Mouse (Mus musculus) Patski (cell line): ENCODE measurements around the gene Tspan5. TPM values are rescaled to one million over a fixed set of nuclear protein-coding genes. Genes with fewer than 3 reads are reported as not detected.
A peak's percentile ranks its signal among the peaks of the same experiment; 100 is the strongest.

Experiments used
- ATAC-seq: fragments of 100-300 bp; one replicate; pipeline ENCODE4 v1.8.0; 2021
- CTCF ChIA-PET: fragments of 350-600 bp; sonication (Branson Sonifier 250); formaldehyde crosslinking; loops from one replicate; lab custom pipeline; 2022; ENCODE audit warnings: inconsistent platforms; lab: Charles Lee
- POLR2A ChIA-PET: fragments of 350-600 bp; sonication (Branson Sonifier 250); formaldehyde crosslinking; loops from one replicate; lab custom pipeline; 2022; ENCODE audit warnings: antibody characterized with exemption, inconsistent platforms; lab: Charles Lee
- DNase-seq: peaks from one replicate; pipeline ENCODE4 v3.0.0-alpha.2; 2011; ENCODE audit warnings: low read depth, low spot score
- H3K27me3 ChIP-seq: fragments of 371-371 bp; one replicate; pipeline ENCODE4 v1.5.1; 2021
- CTCF ChIP-seq: fragments of 100-300 bp; IDR thresholded peaks from one replicate; pipeline ENCODE4 v1.5.1; 2021
- in situ Hi-C: fragments of 300-500 bp; cut with MboI; formaldehyde crosslinking; loops from 3 replicates; pipeline ENCODE4 v1.11.1; 2018; ENCODE audit warnings: low pct_unique_long_range_greater_than_20kb, mixed read lengths
- polyA plus RNA-seq: library from polyadenylated mRNA; unstranded; gene quantifications from one replicate; pipeline ENCODE4 v1.2.3, GENCODE M21; 2021

Gene Tspan5
- polyA plus RNA-seq, 1 experiment from 2014 or later: 62.0 TPM

DNA sequence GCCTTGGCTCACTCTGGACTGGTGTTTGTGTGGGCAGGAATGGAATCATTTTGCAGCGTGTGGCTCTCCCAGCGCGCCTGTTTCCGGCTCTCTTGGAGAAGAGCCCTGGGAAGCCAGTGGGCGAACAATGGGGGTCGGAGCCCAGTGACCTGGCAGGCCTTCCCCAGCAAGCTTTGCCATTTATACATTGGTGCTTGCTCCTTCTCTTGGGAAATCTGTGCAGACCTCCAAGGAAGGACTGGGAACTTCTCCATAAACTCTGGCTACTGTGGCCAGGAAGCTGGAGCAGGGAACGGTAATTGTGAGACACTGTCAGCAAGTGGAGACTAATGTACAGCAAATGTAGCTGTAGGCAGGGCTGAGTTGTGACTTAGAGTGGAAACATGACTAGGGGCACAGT lies 163.7 kb downstream of the Tspan5 start:
- no peak for TF ChIP-seq CTCF

DNA sequence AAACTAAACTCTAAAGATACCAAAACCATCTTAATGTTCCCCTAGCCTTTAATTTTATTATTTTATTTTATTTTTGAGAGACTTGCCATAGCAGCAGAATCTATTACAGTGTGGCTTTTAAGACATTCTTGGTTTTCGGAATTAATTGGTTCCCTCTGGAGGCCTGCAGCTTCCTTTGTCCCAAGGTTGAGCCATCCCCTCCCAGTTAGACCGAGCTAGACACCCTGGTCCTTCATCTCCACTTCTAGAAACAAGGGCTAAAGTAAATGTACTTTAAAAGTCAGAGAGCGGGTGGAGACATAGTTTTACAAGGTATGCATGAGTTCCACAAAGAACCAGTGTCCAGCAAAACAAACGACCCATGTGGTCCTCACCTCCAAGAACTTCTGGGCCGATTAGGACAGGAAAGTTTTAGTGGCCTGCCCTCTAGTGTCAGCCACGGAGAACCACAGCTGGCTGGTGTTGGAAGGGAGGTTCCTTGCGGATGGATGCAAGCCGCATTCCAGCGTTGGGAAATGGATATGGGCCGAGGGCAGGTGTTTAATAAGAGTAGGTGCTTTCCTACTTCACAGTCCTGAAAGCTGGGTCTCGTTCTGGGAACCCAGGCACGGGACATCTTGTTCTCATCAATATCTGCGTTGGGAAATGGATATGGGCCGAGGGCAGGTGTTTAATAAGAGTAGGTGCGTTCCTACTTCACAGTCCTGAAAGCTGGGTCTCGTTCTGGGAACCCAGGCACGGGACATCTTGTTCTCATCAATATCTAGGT lies 164.3 kb downstream of the Tspan5 start:
- TF ChIP-seq CTCF: no peak

More for the DNA sequence above, 163.7 kb downstream of the Tspan5 start:
- POLR2A ChIA-PET: interaction anchor here (0.5 to 1.0 kb wide), 2 partner anchors 160 to 259 kb away, joined by 3 to 4 read pairs; no protein-coding TSS in a partner anchor
- DNase-seq: no peak
- no peak for ATAC-seq
- CTCF ChIA-PET: interaction anchor here (0.7 to 3.6 kb wide), 16 partner anchors 10 to 450 kb away, joined by 3 to 16 read pairs (median 3); no protein-coding TSS in a partner anchor
- no peaks in the 10 kb centered on the region for H3K27me3 ChIP-seq
- in situ Hi-C loops: no loop called here

DNA sequence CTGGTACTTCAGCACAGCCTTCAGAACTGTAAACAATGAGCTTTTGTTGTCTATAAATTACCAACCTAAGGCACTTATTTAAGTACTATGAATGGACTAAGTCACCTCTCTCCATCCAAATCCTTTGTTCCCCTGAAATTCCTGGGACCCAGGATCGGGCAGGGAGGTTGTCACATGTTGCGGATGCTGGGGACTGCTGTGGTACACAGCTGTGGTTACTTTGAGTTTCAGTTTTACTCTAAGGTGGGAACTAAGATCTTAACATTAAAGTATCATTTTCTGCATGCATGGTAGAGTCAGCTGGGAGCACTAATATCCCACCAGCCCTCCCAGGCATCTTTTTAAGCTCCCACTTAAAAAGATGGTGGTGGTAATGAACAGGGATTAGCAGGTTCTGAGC lies 167.3 kb downstream of the Tspan5 start:
- no peak for DNase-seq
- TF ChIP-seq CTCF: no peak
- no peak for ATAC-seq
- CTCF ChIA-PET: interaction anchor here (0.7 to 1.8 kb wide), 5 partner anchors 9 to 446 kb away, joined by 3 to 6 read pairs (median 3); no protein-coding TSS in a partner anchor
- POLR2A ChIA-PET: no interaction called here
- in situ Hi-C loops: no loop called here
- H3K27me3 ChIP-seq: no peaks in the 10 kb centered on the region

More for the DNA sequence above, 164.3 kb downstream of the Tspan5 start:
- no peaks in the 10 kb centered on the region for H3K27me3 ChIP-seq
- ChIA-PET CTCF (interaction anchor here (0.7 to 3.6 kb wide), 19 partner anchors 10 to 451 kb away, joined by 3 to 16 read pairs (median 3); no protein-coding TSS in a partner anchor), POLR2A (interaction anchor here (0.5 to 1.0 kb wide), 3 partner anchors 159 to 260 kb away, joined by 3 to 4 read pairs (median 3); no protein-coding TSS in a partner anchor)
- DNase-seq (peak; percentile 43), ATAC-seq (peak; percentile 92)
- in situ Hi-C loops: no loop called here

DNA sequence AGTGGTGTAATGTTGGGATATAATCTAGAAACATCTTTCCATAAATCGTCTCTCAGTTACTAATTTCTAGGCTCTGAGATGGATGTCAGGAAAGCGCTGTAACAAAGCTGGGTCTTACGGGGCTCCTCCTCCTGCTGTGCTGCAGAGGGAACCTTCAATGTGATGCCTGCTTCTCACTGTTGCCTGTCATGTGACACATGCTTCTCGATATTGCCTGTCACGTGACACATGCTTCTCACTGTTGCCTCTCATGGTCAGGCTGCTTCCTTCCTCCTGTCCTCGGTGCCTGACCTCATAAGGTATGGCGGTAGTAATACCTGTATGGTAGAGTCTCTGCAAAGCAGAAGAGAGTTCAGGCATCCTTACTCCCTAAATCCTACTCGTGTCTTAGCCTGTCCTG lies 170.5 kb downstream of the Tspan5 start:
- ATAC-seq (no peak), DNase-seq (no peak)
- TF ChIP-seq CTCF: no peak
- ChIA-PET CTCF (interaction anchor here (1.7 kb wide), 1 partner anchor 11 kb away, joined by 3 read pairs; no protein-coding TSS in a partner anchor), POLR2A (no interaction called here)
- in situ Hi-C loops: no loop called here
- H3K27me3 ChIP-seq: no peaks in the 10 kb centered on the region

DNA sequence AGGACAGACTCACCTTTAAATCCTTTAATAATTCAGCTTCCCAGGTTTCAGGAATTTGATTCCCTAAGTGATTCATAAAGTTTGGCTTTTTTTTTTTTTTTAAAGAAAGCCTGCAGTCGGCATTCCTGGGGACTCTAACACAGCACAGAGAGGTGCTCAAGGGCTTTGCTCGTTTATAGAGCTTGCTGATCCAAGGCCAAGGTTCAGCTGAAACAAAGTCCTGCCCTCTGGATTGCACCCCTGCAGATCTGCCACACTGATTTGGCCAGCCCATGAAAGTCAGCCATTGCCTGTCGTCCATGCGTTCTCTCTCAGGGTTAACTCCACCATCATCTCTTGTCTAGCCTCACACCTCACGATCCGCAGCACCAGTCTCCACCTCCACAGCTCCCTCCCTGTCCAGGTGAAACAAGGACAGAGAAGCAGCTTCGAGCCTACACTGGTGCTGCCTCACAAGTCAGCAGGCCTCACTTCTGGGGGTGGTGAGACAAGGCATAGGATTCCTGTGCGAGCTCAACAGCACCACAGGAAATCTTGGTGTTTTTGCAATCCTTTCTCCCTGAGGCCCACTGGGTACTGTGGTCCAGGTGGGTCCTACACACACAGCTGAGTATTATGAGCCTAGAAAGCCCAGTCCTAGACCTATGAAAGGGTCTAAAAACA lies 172.8 kb downstream of the Tspan5 start:
- TF ChIP-seq CTCF: no peak
- POLR2A ChIA-PET: interaction anchor here (0.6 kb wide), 1 partner anchor 275 kb away, joined by 4 read pairs; no protein-coding TSS in a partner anchor
- in situ Hi-C loops: loop anchor here (5.0 kb wide), 1 partner anchor 278 kb away; no protein-coding TSS in a partner anchor
- CTCF ChIA-PET: interaction anchor here (0.7 to 1.8 kb wide), 6 partner anchors 8 to 273 kb away, joined by 3 to 5 read pairs (median 4); no protein-coding TSS in a partner anchor
- no peak for DNase-seq
- ATAC-seq: no peak
- no peaks in the 10 kb centered on the region for H3K27me3 ChIP-seq

DNA sequence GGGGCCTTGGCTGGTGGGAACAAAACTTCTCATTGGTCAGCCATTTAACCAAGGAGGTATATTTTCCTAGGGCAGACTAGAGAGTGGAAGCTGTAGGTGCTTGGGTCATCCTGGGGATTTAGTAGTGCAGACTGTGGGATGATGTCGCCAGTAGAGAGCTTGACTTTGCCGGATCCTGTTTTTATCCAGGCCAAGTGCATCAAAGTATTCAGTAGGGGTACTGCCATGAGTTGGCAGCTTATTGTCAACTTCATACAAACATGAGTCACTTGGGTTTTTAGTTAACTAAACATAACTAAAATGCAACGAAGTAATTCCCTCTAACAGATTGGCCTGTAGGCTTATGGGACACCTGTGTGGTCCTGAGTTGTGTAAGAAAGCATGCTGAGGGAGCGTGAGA lies 174.6 kb downstream of the Tspan5 start:
- POLR2A ChIA-PET: interaction anchor here (0.6 to 1.1 kb wide), 2 partner anchors 110 to 149 kb away, joined by 3 read pairs; no protein-coding TSS in a partner anchor
- TF ChIP-seq CTCF: no peak
- CTCF ChIA-PET: interaction anchor here (1.2 to 2.2 kb wide), 6 partner anchors 10 to 271 kb away, joined by 3 to 9 read pairs (median 4); no protein-coding TSS in a partner anchor
- H3K27me3 ChIP-seq: no peaks in the 10 kb centered on the region
- peak; percentile 95 for DNase-seq
- ATAC-seq: peak; percentile 80
- in situ Hi-C loops: loop anchor here (5.0 kb wide), 1 partner anchor 276 kb away; no protein-coding TSS in a partner anchor

DNA sequence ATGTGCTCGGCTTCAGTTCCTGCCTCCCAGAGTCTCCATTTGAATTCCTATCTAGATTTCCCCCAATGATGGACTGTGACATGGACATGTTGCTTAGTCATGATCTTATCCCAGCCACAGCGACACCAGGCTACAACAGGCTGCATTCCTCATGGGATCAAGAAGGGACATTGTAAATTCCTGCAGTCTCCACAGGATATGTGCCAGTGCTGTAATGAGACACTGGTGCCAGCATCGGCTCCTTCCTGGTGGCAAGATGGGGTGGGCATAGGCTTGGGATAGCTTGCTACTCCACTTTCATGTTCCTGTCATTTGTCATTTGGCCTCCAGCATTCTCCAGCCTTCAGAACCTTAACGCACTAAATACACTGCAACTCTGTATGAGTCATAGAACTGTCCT lies 175.0 kb downstream of the Tspan5 start:
- ChIA-PET CTCF (interaction anchor here (1.3 to 2.2 kb wide), 4 partner anchors 10 to 158 kb away, joined by 3 to 9 read pairs (median 4); no protein-coding TSS in a partner anchor), POLR2A (interaction anchor here (0.6 kb wide), 1 partner anchor 82 kb away, joined by 3 read pairs; no protein-coding TSS in a partner anchor)
- in situ Hi-C loops: loop anchor here (5.0 kb wide), 1 partner anchor 275 kb away; no protein-coding TSS in a partner anchor
- peak; percentile 28 for TF ChIP-seq CTCF
- ATAC-seq (peak; percentile 88), DNase-seq (peak; percentile 37)
- H3K27me3 ChIP-seq: no peaks in the 10 kb centered on the region

DNA sequence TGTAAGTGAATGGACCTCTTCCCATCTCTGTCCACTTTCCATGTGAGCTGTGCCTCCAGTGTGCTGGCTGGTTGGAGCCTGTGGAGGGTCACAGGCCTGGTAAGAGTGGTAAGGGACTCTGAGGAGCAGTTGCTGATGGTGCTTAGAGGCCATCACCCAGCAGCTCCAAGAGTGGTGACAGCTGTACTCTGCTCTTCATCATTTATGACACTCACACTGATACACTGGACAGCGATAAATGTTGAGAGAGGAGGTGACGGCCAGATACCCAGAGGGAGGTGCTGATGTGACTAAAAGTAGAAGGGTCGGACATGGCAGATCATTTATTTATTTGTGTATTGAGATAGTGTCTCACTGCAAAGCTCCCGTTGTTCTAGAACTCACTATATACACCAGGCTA lies 176.2 kb downstream of the Tspan5 start:
- TF ChIP-seq CTCF: no peak
- ATAC-seq (no peak), DNase-seq (no peak)
- CTCF ChIA-PET: no interaction called here
- no peaks in the 10 kb centered on the region for H3K27me3 ChIP-seq
- in situ Hi-C loops: loop anchor here (5.0 kb wide), 1 partner anchor 274 kb away; no protein-coding TSS in a partner anchor
- POLR2A ChIA-PET: no interaction called here

DNA sequence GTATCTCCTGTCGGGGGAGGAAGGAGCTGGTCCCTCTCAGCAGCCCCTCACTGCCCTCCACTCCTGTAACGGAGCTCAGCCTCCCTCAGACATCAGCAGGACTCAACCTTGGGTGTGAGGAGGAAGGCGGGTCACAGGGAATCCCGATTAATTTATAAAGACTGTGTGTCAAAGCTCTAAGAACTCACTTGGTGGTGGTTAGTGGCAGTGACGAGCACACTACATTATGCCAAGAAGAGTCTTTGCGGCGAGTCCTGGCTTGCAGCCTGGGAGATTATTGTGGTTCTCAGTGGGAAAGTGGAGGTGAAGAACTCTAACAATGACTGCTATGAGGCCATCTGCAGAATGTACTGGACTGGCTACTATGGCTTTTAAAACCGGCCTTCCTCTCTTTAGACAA lies 184.2 kb downstream of the Tspan5 start:
- in situ Hi-C loops: no loop called here
- ChIA-PET POLR2A (no interaction called here), CTCF (interaction anchor here (1.0 to 2.1 kb wide), 3 partner anchors 14 to 26 kb away, joined by 3 to 7 read pairs (median 5); no protein-coding TSS in a partner anchor)

DNA sequence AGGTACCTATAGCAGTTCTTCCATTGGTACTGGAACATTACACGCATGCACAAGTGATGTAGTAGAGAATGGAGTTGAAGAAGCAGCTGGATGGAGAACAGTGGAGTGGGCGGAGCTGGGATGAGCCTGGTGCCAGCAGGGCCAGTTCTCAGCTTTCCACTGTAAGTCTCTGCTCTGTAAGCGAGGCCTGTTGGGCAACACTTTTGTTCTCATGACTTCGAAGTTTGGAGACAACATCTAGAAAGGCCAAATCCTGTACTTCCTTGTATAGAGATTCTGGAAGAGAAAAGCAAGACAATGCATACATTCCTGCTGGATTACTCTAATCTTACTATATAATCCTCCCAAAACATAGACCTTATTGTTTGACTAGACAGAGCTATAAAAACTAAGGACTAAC lies 185.4 kb downstream of the Tspan5 start:
- no peak for TF ChIP-seq CTCF
- ChIA-PET CTCF (interaction anchor here (1.2 to 1.9 kb wide), 3 partner anchors 8 to 12 kb away, joined by 5 to 9 read pairs (median 7); no protein-coding TSS in a partner anchor), POLR2A (no interaction called here)
- ATAC-seq (no peak), DNase-seq (no peak)
- in situ Hi-C loops: no loop called here
- no peaks in the 10 kb centered on the region for H3K27me3 ChIP-seq

More for the DNA sequence above, 184.2 kb downstream of the Tspan5 start:
- TF ChIP-seq CTCF: no peak
- DNase-seq (no peak), ATAC-seq (no peak)
- no peaks in the 10 kb centered on the region for H3K27me3 ChIP-seq
